In genomic region chr16:24434026-24434425, GRCm38 (mm10) we compare ENCODE assay signal across 12 mouse cellular contexts. TPM values are rescaled to one million over a fixed set of nuclear protein-coding genes. Genes with fewer than 3 reads are reported as not detected.
A peak's percentile ranks its signal among the peaks of the same experiment; 100 is the strongest.
DNase-seq lines count a peak whose midpoint lies in the region; ATAC-seq lines count a peak whose summit lies in the region.
"Had no signal": no experiment of that assay in that cellular context is flagged by ENCODE, and none has a peak within 500 bp of the region (broad histone marks: within the 10 kb centered on the region; RNA-seq: fewer than 3 reads in every experiment).

No protein-coding gene starts in this region.

- H3K4me3 ChIP-seq in kidney, embryonic 16.5 days (ENCODE audit: low read length) = no peak overlapping the region
- H3K4me3 ChIP-seq in limb, embryonic 13.5 days = no peak overlapping the region
- H3K4me3 ChIP-seq: erythroblast, embryonic 14.5 days had no signal

- WGBS in kidney, embryonic 16.5 days = 62% methylated on average over 7 of the region's 7 CpGs
- WGBS in limb, embryonic 13.5 days = 55% methylated on average over 7 of the region's 7 CpGs

- peaks cover 48% of the 10 kb centered on the region for H3K4me1 ChIP-seq in kidney, embryonic 16.5 days (ENCODE audit: insufficient read depth, low read length)
- H3K4me1 ChIP-seq in limb, embryonic 13.5 days = peaks cover 41% of the 10 kb centered on the region

- H3K36me3 ChIP-seq in kidney, embryonic 16.5 days (ENCODE audit: insufficient read depth, low read length) = no peaks in the 10 kb centered on the region
- no peaks in the 10 kb centered on the region for H3K36me3 ChIP-seq in limb, embryonic 13.5 days

- H3K27ac ChIP-seq in kidney, embryonic 16.5 days (ENCODE audit: low read length) = peak overlapping the region; percentile 56
- H3K27ac ChIP-seq in limb, embryonic 13.5 days = peak overlapping the region; percentile 69

- DNase-seq in frontal cortex, adult 2 months (ENCODE audit: extremely low spot score in 1 of 2, low spot score in 1 of 2) = no peak
- DNase-seq in kidney, postnatal 36 days = no peak
- peak; percentile 40 for DNase-seq in Muller cell, postnatal 12 days (ENCODE audit: inconsistent ontology term)
- no peak for DNase-seq in adrenal gland, postnatal 25 days
- DNase-seq: retina, postnatal 1 day had no signal

- H3K9ac ChIP-seq in kidney, embryonic 16.5 days (replicated peaks; ENCODE audit: low read length) = no peak overlapping the region
- H3K9ac ChIP-seq in limb, embryonic 13.5 days = peak overlapping the region; percentile 20; the same call in 1 of the 2 replicates

- H3K4me2 ChIP-seq in kidney, embryonic 16.5 days (replicated peaks; ENCODE audit: low read depth, low read length) = no peak overlapping the region
- H3K4me2 ChIP-seq in limb, embryonic 13.5 days (replicated peaks) = peak overlapping the region; percentile 25; the same call in 1 of the 2 replicates

- H3K27me3 ChIP-seq in kidney, embryonic 16.5 days (ENCODE audit: insufficient read depth, low read length) = no peaks in the 10 kb centered on the region
- H3K27me3 ChIP-seq in limb, embryonic 13.5 days = no peaks in the 10 kb centered on the region

- H3K9me3 ChIP-seq in kidney, embryonic 16.5 days (ENCODE audit: low read length) = no peaks in the 10 kb centered on the region
- no peaks in the 10 kb centered on the region for H3K9me3 ChIP-seq in limb, embryonic 13.5 days

- ATAC-seq in frontal cortex, adult (ENCODE audit: low TSS enrichment) = peak; percentile 31; the same call in 1 of the 2 replicates
- peak; percentile 25; the same call in 1 of the 2 replicates for ATAC-seq in kidney, embryonic 16.5 days (ENCODE audit: low FRiP score, low TSS enrichment)
- no peak for ATAC-seq in limb, embryonic 13.5 days (ENCODE audit: low FRiP score, low read depth)
- no peak for ATAC-seq in megakaryocyte-erythroid progenitor cell, adult 5-6 weeks (replicated peaks; ENCODE audit: low FRiP score, low TSS enrichment, poor library complexity, severe bottlenecking)
- ATAC-seq: activated CD4-positive, CD25-positive, alpha-beta regulatory T cell, adult 4 months; CD4-positive, CD25-positive, alpha-beta regulatory T cell, adult 4 months had no signal

RNA-seq across cellular contexts. Expression of gene Lpp, which starts 40.7 kb away (rescaled TPM):
- 2.8 and 3.0 TPM in 2 replicates for polyA plus RNA-seq in frontal cortex, adult 2 months (2012; rRNA removed)
- 54.0 and 66.8 TPM in 2 replicates for polyA plus RNA-seq in kidney, embryonic 16.5 days (2015; fragmentation: Nextera tagmentation; extraction: Ambion mirVana)
- polyA plus RNA-seq in limb, embryonic 13.5 days (2015; fragmentation: Nextera tagmentation; extraction: Ambion mirVana) = 52.6 and 56.0 TPM in 2 replicates
- total RNA-seq in megakaryocyte-erythroid progenitor cell, adult 5-6 weeks (2014; fragmentation: Nextera tagmentation) = 3.3 and 4.5 TPM in 2 replicates
- total RNA-seq in megakaryocyte-erythroid progenitor cell, adult 5-6 weeks (2017) = 0.47 and 2.4 TPM in 2 replicates
- total RNA-seq in adrenal gland, postnatal 25 days (2021) = 81.9 and 103 TPM in 2 replicates
- polyA plus RNA-seq: erythroblast, embryonic 14.5 days had no signal

Comparison
In these comparisons a context has a peak if more than half of its experiments do, and no peak if none do; other contexts are left out.
1. ATAC-seq: peak in frontal cortex, adult (single experiment) and kidney, embryonic 16.5 days (single experiment); none in limb, embryonic 13.5 days (single experiment) and megakaryocyte-erythroid progenitor cell, adult 5-6 weeks (single experiment).
2. RNA of gene Lpp, which starts 40.7 kb away (polyA plus RNA-seq): 52.6 to 56.0 TPM in limb, embryonic 13.5 days and 54.0 to 66.8 TPM in kidney, embryonic 16.5 days; 2.8 to 3.0 TPM in frontal cortex, adult 2 months; every median in the first group is over 10 times any median in the second.